Mouse (Mus musculus) MEL (cell line): ENCODE data around the gene Tomm40l. TPM values are rescaled to one million over a fixed set of nuclear protein-coding genes. Genes with fewer than 3 reads are reported as not detected.

ENCODE experiments used
- DNase-seq: peaks from one replicate; pipeline ENCODE4 v3.0.0; 2011; ENCODE audit warnings: low read depth, low spot score
- H3K27ac ChIP-seq: 2 replicates; pipeline ENCODE4 v1.5.1; 2012; ENCODE audit warnings: low read depth, mild to moderate bottlenecking, control low read depth, low read length, moderate library complexity; ENCODE audit not compliant: control insufficient read depth
- H3K27me3 ChIP-seq, 2 experiments: fragments of 150-350 bp in 1 of 2; sonication (generic) in 1 of 2; 2 replicates each; pipeline ENCODE4 v1.6.1; 2012; ENCODE audit warnings: low read length in 2 of 2, mild to moderate bottlenecking in 2 of 2, improper control_type of control experiment in 1 of 2, moderate library complexity in 1 of 2; ENCODE audit not compliant: insufficient read depth in 2 of 2, control insufficient read depth in 1 of 2
- H3K36me3 ChIP-seq, 2 experiments: 2 replicates each; pipeline ENCODE4 v1.6.1; 2012 to 2014; ENCODE audit warnings: low read length in 2 of 2, improper control_type of control experiment in 1 of 2, inconsistent platforms in 1 of 2, mild to moderate bottlenecking in 1 of 2; ENCODE audit not compliant: insufficient read depth in 2 of 2, control insufficient read depth in 1 of 2
- H3K4me1 ChIP-seq, 2 experiments: fragments of 150-350 bp in 1 of 2; sonication (generic) in 1 of 2; 2 replicates each; pipeline ENCODE4 v1.6.1; 2012; ENCODE audit warnings: low read length in 2 of 2, improper control_type of control experiment in 1 of 2, mild to moderate bottlenecking in 1 of 2; ENCODE audit not compliant: insufficient read depth in 2 of 2, control insufficient read depth in 1 of 2
- H3K4me3 ChIP-seq, 2 experiments: fragments of 150-350 bp in 1 of 2; sonication (generic) in 1 of 2; 2 replicates each; pipeline ENCODE4 v1.5.1; 2012; ENCODE audit warnings: low read depth in 2 of 2, low read length in 2 of 2, mild to moderate bottlenecking in 2 of 2, moderate library complexity in 2 of 2, control low read depth in 1 of 2, improper control_type of control experiment in 1 of 2; ENCODE audit not compliant: control insufficient read depth in 1 of 2, insufficient read depth in 1 of 2
- H3K79me2 ChIP-seq: 2 replicates; pipeline ENCODE4 v1.6.1; 2012; ENCODE audit warnings: mild to moderate bottlenecking, low read length, moderate library complexity; ENCODE audit not compliant: control insufficient read depth, poor library complexity, insufficient read depth
- H3K9ac ChIP-seq: 2 replicates; pipeline ENCODE4 v1.6.1; 2012; ENCODE audit warnings: low read depth, mild to moderate bottlenecking, control low read depth, low read length, moderate library complexity; ENCODE audit not compliant: control insufficient read depth, poor library complexity, severe bottlenecking
- H3K9me3 ChIP-seq: fragments of 150-350 bp; sonication (generic); replicated peaks from 2 replicates; pipeline ENCODE4 v1.6.1; 2012; ENCODE audit warnings: mild to moderate bottlenecking, low read length, improper control_type of control experiment, moderate library complexity; ENCODE audit not compliant: insufficient read depth
- BHLHE40 ChIP-seq: IDR thresholded peaks from 2 replicates; pipeline ENCODE4 v1.6.1; 2012; ENCODE audit warnings: low read depth, mild to moderate bottlenecking, inconsistent platforms, low read length, improper control_type of control experiment, borderline replicate concordance
- CHD1 ChIP-seq: IDR thresholded peaks from 2 replicates; pipeline ENCODE4 v1.6.1; 2012; ENCODE audit warnings: low read depth, mild to moderate bottlenecking, inconsistent platforms, low read length, improper control_type of control experiment
- CHD2 ChIP-seq: IDR thresholded peaks from 2 replicates; pipeline ENCODE4 v1.6.1; 2011; ENCODE audit warnings: low read length, improper control_type of control experiment
- CTCF ChIP-seq, 3 experiments: IDR thresholded peaks in 2 of 3; conservative IDR thresholded peaks in 1 of 3; 2 replicates each; pipeline ENCODE4 v1.5.1; 2011 to 2012; ENCODE audit warnings: low read length in 3 of 3, low read depth in 2 of 3, mild to moderate bottlenecking in 2 of 3, improper control_type of control experiment in 1 of 3, inconsistent platforms in 1 of 3, mixed read lengths in 1 of 3, moderate library complexity in 1 of 3; ENCODE audit not compliant: control insufficient read depth in 1 of 3, insufficient read depth in 1 of 3, poor library complexity in 1 of 3, severe bottlenecking in 1 of 3
- ELF1 ChIP-seq: IDR thresholded peaks from 2 replicates; pipeline ENCODE4 v1.6.1; 2014; ENCODE audit warnings: low read depth, mild to moderate bottlenecking, inconsistent platforms, low read length, improper control_type of control experiment, moderate library complexity
- GATA1 ChIP-seq: IDR thresholded peaks from 2 replicates; pipeline ENCODE4 v1.6.1; 2011; ENCODE audit warnings: low read depth, low read length, improper control_type of control experiment
- JUND ChIP-seq: IDR thresholded peaks from 2 replicates; pipeline ENCODE4 v1.6.1; 2011; ENCODE audit warnings: low read depth, mild to moderate bottlenecking, improper control_type of control experiment, low read length
- KAT2A ChIP-seq: conservative IDR thresholded peaks from 2 replicates; pipeline ENCODE4 v1.6.1; 2012; ENCODE audit warnings: low read depth, low read length, improper control_type of control experiment, inconsistent platforms
- MAFK ChIP-seq: IDR thresholded peaks from 2 replicates; pipeline ENCODE4 v1.6.1; 2011; ENCODE audit warnings: low read depth, mild to moderate bottlenecking, low read length, improper control_type of control experiment, borderline replicate concordance
- MAX ChIP-seq: IDR thresholded peaks from 2 replicates; pipeline ENCODE4 v1.6.1; 2011; ENCODE audit warnings: low read length, improper control_type of control experiment
- MEF2A ChIP-seq: IDR thresholded peaks from 2 replicates; pipeline ENCODE4 v1.6.1; 2014; ENCODE audit warnings: low read depth, mild to moderate bottlenecking, inconsistent platforms, low read length, improper control_type of control experiment; ENCODE audit not compliant: poor library complexity, insufficient replicate concordance, severe bottlenecking; ENCODE audit errors: extremely low read depth
- MXI1 ChIP-seq: IDR thresholded peaks from 2 replicates; pipeline ENCODE4 v1.6.1; 2011; ENCODE audit warnings: mild to moderate bottlenecking, low read depth, low read length, improper control_type of control experiment
- MYB ChIP-seq: IDR thresholded peaks from 2 replicates; pipeline ENCODE4 v1.6.1; 2011; ENCODE audit warnings: mild to moderate bottlenecking, low read depth, low read length, improper control_type of control experiment
- POLR2AphosphoS2 ChIP-seq: IDR thresholded peaks from 2 replicates; pipeline ENCODE4 v1.6.1; 2011; ENCODE audit warnings: low read length, improper control_type of control experiment
- RAD21 ChIP-seq: IDR thresholded peaks from 2 replicates; pipeline ENCODE4 v1.6.1; 2011; ENCODE audit warnings: mild to moderate bottlenecking, low read depth, low read length, improper control_type of control experiment
- RCOR1 ChIP-seq: IDR thresholded peaks from 2 replicates; pipeline ENCODE4 v1.6.1; 2012; ENCODE audit warnings: low read depth, mild to moderate bottlenecking, inconsistent platforms, low read length, improper control_type of control experiment
- SIN3A ChIP-seq: IDR thresholded peaks from 2 replicates; pipeline ENCODE4 v1.6.1; 2012; ENCODE audit warnings: low read length, improper control_type of control experiment, inconsistent platforms
- SMC3 ChIP-seq: IDR thresholded peaks from 2 replicates; pipeline ENCODE4 v1.6.1; 2011; ENCODE audit warnings: low read depth, low read length, improper control_type of control experiment
- TAL1 ChIP-seq: IDR thresholded peaks from 2 replicates; pipeline ENCODE4 v1.6.1; 2012; ENCODE audit warnings: mild to moderate bottlenecking, inconsistent platforms, low read length, moderate library complexity, mixed read lengths
- TCF12 ChIP-seq: IDR thresholded peaks from 2 replicates; pipeline ENCODE4 v1.6.1; 2014; ENCODE audit warnings: low read depth, mild to moderate bottlenecking, inconsistent platforms, low read length, improper control_type of control experiment, moderate library complexity
- UBTF ChIP-seq: IDR thresholded peaks from 2 replicates; pipeline ENCODE4 v1.6.1; 2012; ENCODE audit warnings: low read depth, mild to moderate bottlenecking, inconsistent platforms, low read length, improper control_type of control experiment, moderate library complexity, borderline replicate concordance; ENCODE audit not compliant: insufficient read depth
- USF2 ChIP-seq, 2 experiments: IDR thresholded peaks; 2 replicates each; pipeline ENCODE4 v1.6.1; 2011 to 2012; ENCODE audit warnings: improper control_type of control experiment in 2 of 2, low read length in 2 of 2, borderline replicate concordance in 1 of 2, inconsistent platforms in 1 of 2, low read depth in 1 of 2, mild to moderate bottlenecking in 1 of 2; ENCODE audit not compliant: insufficient read depth in 1 of 2
- ZKSCAN1 ChIP-seq: IDR thresholded peaks from 2 replicates; pipeline ENCODE4 v1.6.1; 2012; ENCODE audit warnings: low read depth, mild to moderate bottlenecking, inconsistent platforms, low read length, improper control_type of control experiment, moderate library complexity
- polyA plus RNA-seq, 2 experiments: library from polyadenylated mRNA; stranded (reverse) in 1 of 2; unstranded in 1 of 2; fragments of >175 nt in 1 of 2; fragments of >200 nt in 1 of 2; gene quantifications; 2 replicates each; pipeline versions ENCODE4 v1.2.1 to v1.2.4; 2012; ENCODE audit warnings: low replicate concordance in 2 of 2, low read depth in 1 of 2; ENCODE audit not compliant: insufficient read length in 2 of 2, insufficient read depth in 1 of 2, missing spikeins in 1 of 2
- total RNA-seq: library from RNA; depleted of rRNA; stranded (reverse); fragments of 300-350 nt; gene quantifications from 2 replicates; pipeline ENCODE4 v1.2.3, GENCODE M21; 2012

Gene Tomm40l
- total and polyA plus RNA-seq, 3 experiments, result 40.7 to 43.4 TPM; not detected in 1

DNA sequence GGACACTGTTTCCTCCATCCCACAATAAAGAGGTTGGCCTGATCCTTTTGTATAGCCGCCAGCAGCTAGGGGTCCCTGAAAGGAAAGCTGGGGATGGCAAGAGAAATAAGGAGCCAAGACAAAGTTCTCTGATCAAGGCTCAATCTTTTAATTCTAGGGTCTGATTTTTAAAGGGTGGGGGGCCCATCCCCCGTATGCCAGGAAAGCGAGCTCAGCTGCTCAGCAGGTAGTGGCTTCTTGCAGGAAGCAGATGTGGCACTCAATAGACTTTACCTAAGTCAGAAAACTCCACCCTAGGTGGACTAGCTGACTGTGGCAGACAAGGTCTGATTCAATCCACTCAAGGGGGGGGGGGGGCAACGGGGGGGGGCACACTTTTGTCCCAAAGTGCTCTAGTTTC lies 4.5 kb upstream of the Tomm40l start:
- Histone ChIP-seq H3K9me3 (no peaks in the 10 kb centered on the region), H3K4me1 (peaks cover 0 to 3% of the 10 kb centered on the region in 2 experiments; a peak in 1 of 4 replicates), H3K9ac (no peak overlapping the region), H3K79me2 (peaks cover 2% of the 10 kb centered on the region; the same call in 1 of the 2 replicates), H3K27ac (no peak overlapping the region), H3K27me3 (no peaks in the 10 kb centered on the region), H3K4me3 (no peak overlapping the region), H3K36me3 (peaks cover 0 to 3% of the 10 kb centered on the region in 2 experiments; a peak in 2 of 4 replicates)
- no peak for DNase-seq
- TF ChIP-seq BHLHE40 (no peak), CHD1 (no peak), GATA1 (no peak), POLR2AphosphoS2 (no peak), ZKSCAN1 (no peak), SMC3 (no peak)

DNA sequence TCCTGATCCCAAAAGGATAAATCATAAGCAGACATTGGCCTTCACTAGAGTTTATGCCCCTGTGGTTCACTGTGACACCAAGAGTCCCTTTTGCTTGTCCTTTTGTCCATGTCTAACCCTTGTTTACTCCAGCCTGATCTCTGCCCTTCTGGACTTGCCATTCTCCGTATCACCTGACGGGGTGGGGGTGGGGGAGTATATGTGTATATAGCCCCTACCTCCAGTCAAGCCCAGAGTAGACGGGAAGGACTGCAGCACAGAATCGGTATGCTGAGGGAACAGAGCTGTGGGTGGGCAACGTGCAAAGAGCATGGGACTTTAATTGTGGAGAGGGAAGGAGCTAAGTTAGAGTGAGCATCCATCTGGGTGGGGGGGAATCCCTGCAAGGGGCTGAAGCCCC lies 2.5 kb upstream of the Tomm40l start, which contains the start of gene Apoa2:
Apoa2 (plus strand) TSS at position 198 of the 400 bp plus-strand sequence.
- no peak within 1 kb of the TSS for H3K27ac ChIP-seq

DNA sequence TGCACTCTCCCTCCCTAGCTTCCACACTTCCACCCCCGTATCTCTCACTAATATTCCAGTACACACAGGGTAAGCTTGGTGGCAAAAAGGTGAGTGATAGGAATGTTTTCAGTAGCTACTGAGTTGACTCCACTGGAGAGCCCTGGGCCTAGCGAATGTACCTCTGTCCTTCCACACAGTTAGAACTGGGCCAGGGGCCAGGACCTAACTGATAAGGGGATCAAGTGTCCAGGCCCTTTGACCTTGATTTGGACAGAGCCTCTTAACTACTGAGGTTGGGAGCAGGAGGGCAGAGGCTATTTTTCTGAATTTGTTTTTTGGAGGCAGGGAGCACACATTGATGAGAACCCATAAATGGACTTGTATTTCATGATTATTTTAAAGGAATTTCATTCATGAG lies 1.5 kb upstream of the Tomm40l start:
- no peak for TF ChIP-seq CHD2
- no peak for TF ChIP-seq MXI1
- H3K9ac ChIP-seq, result no peak overlapping the region
- no peak overlapping the region for H3K4me3 ChIP-seq
- no peaks in the 10 kb centered on the region for H3K9me3 ChIP-seq
- peaks cover 0 to 8% of the 10 kb centered on the region in 2 experiments; a peak in 1 of 4 replicates for H3K4me1 ChIP-seq
- no peak overlapping the region for H3K27ac ChIP-seq
- peaks cover 2% of the 10 kb centered on the region; the same call in 1 of the 2 replicates for H3K79me2 ChIP-seq
- DNase-seq, result no peak
- peaks cover 0 to 3% of the 10 kb centered on the region in 2 experiments; a peak in 2 of 4 replicates for H3K36me3 ChIP-seq
- no peaks in the 10 kb centered on the region for H3K27me3 ChIP-seq

More for the DNA sequence above, 2.5 kb upstream of the Tomm40l start, which contains the start of gene Apoa2:
- peaks cover 0 to 8% of the 10 kb centered on the region in 2 experiments; a peak in 1 of 4 replicates for H3K4me1 ChIP-seq
- no peaks in the 10 kb centered on the region for H3K9me3 ChIP-seq
- H3K27me3 ChIP-seq, result no peaks in the 10 kb centered on the region
- TF ChIP-seq ELF1 (no peak), CHD1 (no peak), MAX (no peak), MEF2A (no peak), TAL1 (no peak), USF2 (IDR thresholded peaks at IDR 0.05; ENCODE audit: borderline replicate concordance in 1 of 2, insufficient read depth in 1 of 2, low read depth in 1 of 2, low read length in 2 of 2) (no peak), UBTF (no peak), JUND (no peak), RCOR1 (no peak), SIN3A (no peak), CTCF (IDR thresholded peaks at IDR 0.05 in 2 of 3, conservative IDR thresholded peaks at IDR 0.05 in 1 of 3; ENCODE audit: control insufficient read depth in 1 of 3, insufficient read depth in 1 of 3, low read depth in 2 of 3, low read length in 3 of 3, poor library complexity in 1 of 3, severe bottlenecking in 1 of 3) (no peak), TCF12 (no peak), MYB (no peak), MAFK (no peak), ZKSCAN1 (no peak), KAT2A (no peak), RAD21 (no peak)
- peaks cover 2% of the 10 kb centered on the region; the same call in 1 of the 2 replicates for H3K79me2 ChIP-seq
- no peak for DNase-seq
- peaks cover 0 to 3% of the 10 kb centered on the region in 2 experiments; a peak in 2 of 4 replicates for H3K36me3 ChIP-seq
- H3K4me3 ChIP-seq, result no peak within 1 kb of the TSS
- no peak within 1 kb of the TSS for H3K9ac ChIP-seq
